ENCODE assay signal across 8 mouse cellular contexts in the genomic region with DNA sequence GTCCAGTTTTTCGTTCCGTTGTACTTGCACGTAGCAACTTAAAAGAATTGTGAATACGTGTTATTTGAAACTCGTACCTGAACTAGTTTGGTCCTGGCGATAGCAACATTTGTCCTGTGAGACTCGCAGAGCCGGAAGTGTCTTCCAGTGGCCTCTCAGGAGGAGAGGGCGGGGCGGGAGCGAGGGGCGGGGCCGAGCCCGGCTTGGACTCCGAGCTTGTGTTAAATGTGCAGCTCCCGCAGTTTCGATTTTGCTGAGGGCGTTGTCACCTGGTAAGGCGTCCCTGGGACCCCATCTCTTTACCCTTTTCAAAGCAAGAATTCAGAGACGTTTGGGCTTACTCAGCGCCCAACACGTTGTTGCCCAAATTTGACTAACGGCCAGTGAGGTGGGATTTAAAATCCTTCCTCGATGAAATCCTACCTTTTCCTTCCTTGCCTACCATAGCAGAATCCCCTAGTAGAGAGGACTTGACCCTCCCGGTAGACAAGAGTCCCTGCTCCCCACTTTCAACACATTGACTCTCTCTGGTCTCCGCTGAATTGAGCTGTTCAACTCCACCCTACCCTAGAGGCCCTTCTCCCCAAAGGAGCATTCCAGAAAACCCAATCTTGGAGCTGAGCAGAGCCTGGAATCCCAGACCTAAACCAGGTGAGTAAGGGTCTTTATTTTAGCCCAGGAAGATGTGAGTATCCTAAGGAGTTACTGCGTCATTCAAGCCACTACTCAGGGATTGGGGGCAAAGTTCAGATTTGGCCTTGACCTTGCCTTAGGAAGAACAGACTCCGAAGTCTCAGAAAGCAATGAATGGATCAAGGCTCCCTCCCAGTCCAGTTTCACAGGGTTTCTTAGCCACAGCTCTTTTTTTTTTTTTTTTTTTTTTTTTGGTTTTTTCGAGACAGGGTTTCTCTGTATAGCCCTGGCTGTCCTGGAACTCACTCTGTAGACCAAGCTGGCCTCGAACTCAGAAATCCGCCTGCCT. TPM values are rescaled to one million over a fixed set of nuclear protein-coding genes. Genes with fewer than 3 reads are reported as not detected.
A peak's percentile ranks its signal among the peaks of the same experiment; 100 is the strongest.
DNase-seq lines count a peak whose midpoint lies in the region; ATAC-seq and TF ChIP-seq lines count a peak whose summit lies in the region.

A gene (plus strand): TSS at position 189 of the 982 bp plus-strand sequence.

- peak within 1 kb of the TSS; percentile 70 for H3K9ac ChIP-seq in embryonic facial prominence, embryonic 13.5 days
- H3K9ac ChIP-seq in heart, embryonic 12.5 days = peak within 1 kb of the TSS; percentile 66
- peak within 1 kb of the TSS; percentile 74 for H3K9ac ChIP-seq in kidney, embryonic 16.5 days (replicated peaks; ENCODE audit: low read length)

- peaks cover 42% of the 10 kb centered on the region for H3K36me3 ChIP-seq in embryonic facial prominence, embryonic 13.5 days
- H3K36me3 ChIP-seq in heart, embryonic 12.5 days = peaks cover 48% of the 10 kb centered on the region
- peaks cover 18% of the 10 kb centered on the region for H3K36me3 ChIP-seq in kidney, embryonic 16.5 days (ENCODE audit: insufficient read depth, low read length)
- peaks cover 45% of the 10 kb centered on the region for H3K36me3 ChIP-seq in small intestine, adult 2 months (ENCODE audit: control insufficient read depth, insufficient read depth, low read length)

- peak; percentile 72 for TF ChIP-seq POLR2A in small intestine, adult 2 months (IDR thresholded peaks at IDR 0.05; ENCODE audit: low read depth, low read length)

- WGBS in embryonic facial prominence, embryonic 13.5 days = 19% methylated on average over 30 of the region's 31 CpGs
- 19% methylated on average over 30 of the region's 31 CpGs for WGBS in heart, embryonic 12.5 days
- WGBS in kidney, embryonic 16.5 days = 18% methylated on average over 30 of the region's 31 CpGs
- WGBS in small intestine, adult 2 months = 10% methylated on average over 30 of the region's 31 CpGs

- H3K4me2 ChIP-seq in embryonic facial prominence, embryonic 13.5 days = peak within 1 kb of the TSS; percentile 60
- H3K4me2 ChIP-seq in heart, embryonic 12.5 days = peak within 1 kb of the TSS; percentile 67
- H3K4me2 ChIP-seq in kidney, embryonic 16.5 days (replicated peaks; ENCODE audit: low read depth, low read length) = peak within 1 kb of the TSS; percentile 65

- H3K27ac ChIP-seq in embryonic facial prominence, embryonic 13.5 days = 0 out of 2 replicates have a peak within 1 kb of the TSS, but pooled peaks have one; percentile 7
- no peak within 1 kb of the TSS for H3K27ac ChIP-seq in heart, embryonic 12.5 days (ENCODE audit: poor library complexity, severe bottlenecking)
- 0 out of 2 replicates have a peak within 1 kb of the TSS, but pooled peaks have one; percentile 48 for H3K27ac ChIP-seq in kidney, embryonic 16.5 days (ENCODE audit: low read length)
- H3K27ac ChIP-seq in small intestine, adult 2 months (ENCODE audit: insufficient read depth, low read depth, low read length) = peak within 1 kb of the TSS; percentile 98

- no peaks in the 10 kb centered on the region for H3K9me3 ChIP-seq in embryonic facial prominence, embryonic 13.5 days
- H3K9me3 ChIP-seq in heart, embryonic 12.5 days (replicated peaks) = no peaks in the 10 kb centered on the region
- no peaks in the 10 kb centered on the region for H3K9me3 ChIP-seq in kidney, embryonic 16.5 days (ENCODE audit: low read length)

- TF ChIP-seq CTCF in small intestine, adult 2 months (IDR thresholded peaks at IDR 0.05; ENCODE audit: extremely low read depth, insufficient read length, insufficient replicate concordance, low read depth, low read length) = no peak

- H3K4me3 ChIP-seq in embryonic facial prominence, embryonic 13.5 days = peak within 1 kb of the TSS; percentile 43
- H3K4me3 ChIP-seq in heart, embryonic 12.5 days = peak within 1 kb of the TSS; percentile 51
- peak within 1 kb of the TSS; percentile 59 for H3K4me3 ChIP-seq in kidney, embryonic 16.5 days (ENCODE audit: low read length)
- peak within 1 kb of the TSS; percentile 63 for H3K4me3 ChIP-seq in small intestine, adult 2 months (ENCODE audit: low read depth, low read length)

- peaks cover 8% of the 10 kb centered on the region for H3K4me1 ChIP-seq in embryonic facial prominence, embryonic 13.5 days
- peaks cover 4% of the 10 kb centered on the region for H3K4me1 ChIP-seq in heart, embryonic 12.5 days (replicated peaks)
- peaks cover 8% of the 10 kb centered on the region for H3K4me1 ChIP-seq in kidney, embryonic 16.5 days (ENCODE audit: insufficient read depth, low read length)
- no peaks in the 10 kb centered on the region; the same call in 1 of the 2 replicates for H3K4me1 ChIP-seq in small intestine, adult 2 months (ENCODE audit: control insufficient read depth, insufficient read depth, insufficient read length, low read length)

- DNase-seq in right cerebral cortex, postnatal 4 days = peak; percentile 45
- no peak for DNase-seq in right cerebral cortex, postnatal 36 days (ENCODE audit: low spot score in 2 of 2)
- DNase-seq in lung, postnatal 4 days = peak; percentile 78 to 82
- no peak for DNase-seq in layer of hippocampus, adult 11-12 months (ENCODE audit: low spot score)

- ATAC-seq in embryonic facial prominence, embryonic 13.5 days (ENCODE audit: insufficient number of reproducible peaks, insufficient read depth, low FRiP score, low TSS enrichment, low read depth) = no peak
- ATAC-seq in heart, embryonic 12.5 days (ENCODE audit: insufficient number of reproducible peaks, low FRiP score) = peak; percentile 75; the same call in 1 of the 2 replicates
- ATAC-seq in kidney, embryonic 16.5 days (ENCODE audit: low FRiP score, low TSS enrichment) = peak; percentile 80

- H3K27me3 ChIP-seq in embryonic facial prominence, embryonic 13.5 days = no peaks in the 10 kb centered on the region
- no peaks in the 10 kb centered on the region for H3K27me3 ChIP-seq in heart, embryonic 12.5 days (replicated peaks)
- H3K27me3 ChIP-seq in kidney, embryonic 16.5 days (ENCODE audit: insufficient read depth, low read length) = no peaks in the 10 kb centered on the region
- no peaks in the 10 kb centered on the region for H3K27me3 ChIP-seq in small intestine, adult 2 months (ENCODE audit: control insufficient read depth, insufficient read depth, low read length)

RNA-seq across cellular contexts. Expression of the gene that starts here (rescaled TPM):
- polyA plus RNA-seq in embryonic facial prominence, embryonic 13.5 days (2015; fragmentation: Nextera tagmentation; extraction: Ambion mirVana) = 3.6 and 3.8 TPM in 2 replicates
- 4.0 and 4.5 TPM in 2 replicates for polyA plus RNA-seq in heart, embryonic 12.5 days (2016; fragmentation: Nextera tagmentation; extraction: Ambion mirVana)
- polyA plus RNA-seq in kidney, embryonic 16.5 days (2015; fragmentation: Nextera tagmentation; extraction: Ambion mirVana) = 7.0 and 8.2 TPM in 2 replicates
- polyA plus RNA-seq in small intestine, adult 2 months (2012; rRNA removed) = 57.2 and 171 TPM in 2 replicates

Comparison
In these comparisons a context has a peak if more than half of its experiments do, and no peak if none do; other contexts are left out.
1. DNase-seq: peak in right cerebral cortex, postnatal 4 days (single experiment) and lung, postnatal 4 days (2 of 2); none in right cerebral cortex, postnatal 36 days (0 of 2) and layer of hippocampus, adult 11-12 months (single experiment).
2. Peak in every context shown above with its lines, with median percentiles within 50 percentile points of each other: H3K4me2 ChIP-seq, H3K4me3 ChIP-seq and H3K9ac ChIP-seq.